Mouse (Mus musculus) forebrain, embryonic 14.5 days (tissue): ENCODE measurements around the gene Umad1. TPM values are rescaled to one million over a fixed set of nuclear protein-coding genes. Genes with fewer than 3 reads are reported as not detected.

Experiments used
- ATAC-seq: fragments of 200-750 bp; cut with Nextera tagmentation; 2 replicates; pipeline ENCODE4 v1.8.0; 2017; ENCODE audit warnings: mild to moderate bottlenecking, moderate library complexity
- DNase-seq: peaks from one replicate; pipeline ENCODE4 v3.0.0-alpha.2; 2015; ENCODE audit warnings: low spot score
- H3K27ac ChIP-seq: fragments of 300-500 bp; sonication (generic); 2 replicates; pipeline ENCODE4 v1.5.1; 2014; ENCODE audit warnings: low read depth, mild to moderate bottlenecking, control low read depth, low read length, moderate library complexity
- H3K27me3 ChIP-seq: fragments of 300-500 bp; sonication (generic); replicated peaks from 2 replicates; pipeline ENCODE4 v1.6.1; 2014; ENCODE audit warnings: low read length, control low read depth, mixed read lengths; ENCODE audit not compliant: control insufficient read depth, insufficient read depth
- H3K36me3 ChIP-seq: fragments of 300-500 bp; sonication (generic); 2 replicates; pipeline ENCODE4 v1.6.1; 2014; ENCODE audit warnings: low read length, control low read depth; ENCODE audit not compliant: control insufficient read depth, insufficient read depth
- H3K4me1 ChIP-seq: fragments of 300-500 bp; sonication (generic); 2 replicates; pipeline ENCODE4 v1.6.1; 2014; ENCODE audit warnings: antibody characterized with exemption, low read length, control low read depth; ENCODE audit not compliant: control insufficient read depth, insufficient read depth
- H3K4me2 ChIP-seq: fragments of 300-500 bp; sonication (generic); 2 replicates; pipeline ENCODE4 v1.6.1; 2014; ENCODE audit warnings: mild to moderate bottlenecking, control low read depth, low read length
- H3K4me3 ChIP-seq: fragments of 300-500 bp; sonication (generic); 2 replicates; pipeline ENCODE4 v1.5.1; 2014; ENCODE audit warnings: low read depth, low read length, control low read depth
- H3K9ac ChIP-seq: fragments of 300-500 bp; sonication (generic); 2 replicates; pipeline ENCODE4 v1.6.1; 2014; ENCODE audit warnings: mild to moderate bottlenecking, low read length, control low read depth, moderate library complexity
- H3K9me3 ChIP-seq: fragments of 300-500 bp; sonication (generic); replicated peaks from 2 replicates; pipeline ENCODE4 v1.6.1; 2016; ENCODE audit warnings: low read length, control low read depth, mixed read lengths; ENCODE audit not compliant: control insufficient read depth
- WGBS: fragments of 180-500 bp; shearing (Covaris S2); extraction: QIAGEN DNeasy Blood & Tissue Kit; methylation state at CpG from one replicate; pipeline ENCODE4 v1.1.7; 2014; 5-methylcytosine and 5-hydroxymethylcytosine counted together
- polyA plus RNA-seq: library from polyadenylated mRNA; unstranded; fragments of >200 nt; fragmentation: Nextera tagmentation; extraction: Ambion mirVana; gene quantifications from 2 replicates; pipeline ENCODE4 v1.2.1, GENCODE M21; 2014

Umad1 gene
- polyA plus RNA-seq, 1 experiment from 2014 or later = 40.6 TPM

DNA sequence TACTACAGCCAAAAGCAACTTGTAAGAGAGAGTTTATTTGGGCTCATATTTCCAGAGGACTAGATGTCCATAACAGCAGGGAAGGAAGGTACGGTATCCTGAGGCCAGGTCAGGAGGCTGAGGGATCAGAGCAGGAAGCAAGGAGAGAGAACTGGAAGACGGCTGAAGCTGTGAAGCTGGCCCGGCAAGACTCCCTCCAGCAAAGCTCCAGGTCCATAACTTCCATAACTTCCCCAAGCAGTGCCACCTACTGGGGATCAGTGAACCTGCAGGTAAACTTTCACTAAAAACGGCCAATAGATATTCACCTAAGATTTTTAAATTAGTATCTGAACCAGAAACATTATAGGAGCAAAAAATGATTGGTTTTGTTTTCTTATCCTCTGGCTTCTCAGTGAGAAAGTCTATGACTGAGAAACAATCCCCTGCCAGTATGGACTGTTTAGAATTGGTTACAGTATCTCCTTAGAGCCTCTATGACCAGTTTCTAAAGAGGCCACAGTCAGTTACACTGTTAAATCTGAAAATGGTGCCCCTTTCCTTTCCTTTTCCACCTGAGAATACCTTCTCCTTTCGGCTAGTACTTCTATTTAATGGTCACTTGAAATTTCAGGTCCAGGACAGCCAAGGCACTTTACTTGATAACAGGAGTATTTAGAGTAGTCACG lies 15.4 kb downstream of the Umad1 start:
- no peaks in the 10 kb centered on the region for H3K9me3 ChIP-seq
- no peak overlapping the region for H3K4me3 ChIP-seq
- H3K36me3 ChIP-seq = 0 out of 2 replicates have a peak, but pooled peaks cover 7% of the 10 kb centered on the region
- WGBS = 34% methylated on average over 6 of the region's 6 CpGs
- DNase-seq (peak; percentile 60), ATAC-seq (peak; percentile 59)
- H3K27me3 ChIP-seq = no peaks in the 10 kb centered on the region
- no peak overlapping the region for H3K4me2 ChIP-seq
- no peaks in the 10 kb centered on the region for H3K4me1 ChIP-seq
- no peak overlapping the region for H3K9ac ChIP-seq
- no peak overlapping the region for H3K27ac ChIP-seq

DNA sequence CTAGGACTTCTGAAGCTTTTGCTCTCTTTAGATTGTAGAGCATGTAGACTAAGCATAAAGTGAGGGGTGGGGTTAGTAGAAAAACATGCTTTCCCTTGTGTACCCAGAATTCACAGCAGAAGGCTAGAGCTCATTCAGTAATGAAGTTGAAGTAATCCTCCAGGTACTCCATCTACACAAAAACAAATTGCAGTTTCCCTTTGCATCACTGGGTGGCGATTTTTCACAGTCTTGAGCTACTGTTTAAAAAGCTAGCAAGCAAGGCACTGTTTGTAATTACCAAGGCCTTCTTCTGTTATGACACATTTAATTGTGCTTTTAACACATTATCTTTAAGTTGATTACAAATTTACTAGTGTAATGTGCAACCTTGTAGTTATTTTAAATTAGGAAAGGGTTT lies 16.0 kb downstream of the Umad1 start:
- no peaks in the 10 kb centered on the region for H3K27me3 ChIP-seq
- H3K4me3 ChIP-seq = no peak overlapping the region
- 0% methylated on average over 1 of the region's 1 CpGs for WGBS
- H3K36me3 ChIP-seq = 0 out of 2 replicates have a peak, but pooled peaks cover 7% of the 10 kb centered on the region
- ATAC-seq = peak; percentile 58
- no peaks in the 10 kb centered on the region for H3K9me3 ChIP-seq
- DNase-seq = peak; percentile 88
- no peak overlapping the region for H3K27ac ChIP-seq
- no peaks in the 10 kb centered on the region for H3K4me1 ChIP-seq
- H3K4me2 ChIP-seq = no peak overlapping the region
- H3K9ac ChIP-seq = no peak overlapping the region

DNA sequence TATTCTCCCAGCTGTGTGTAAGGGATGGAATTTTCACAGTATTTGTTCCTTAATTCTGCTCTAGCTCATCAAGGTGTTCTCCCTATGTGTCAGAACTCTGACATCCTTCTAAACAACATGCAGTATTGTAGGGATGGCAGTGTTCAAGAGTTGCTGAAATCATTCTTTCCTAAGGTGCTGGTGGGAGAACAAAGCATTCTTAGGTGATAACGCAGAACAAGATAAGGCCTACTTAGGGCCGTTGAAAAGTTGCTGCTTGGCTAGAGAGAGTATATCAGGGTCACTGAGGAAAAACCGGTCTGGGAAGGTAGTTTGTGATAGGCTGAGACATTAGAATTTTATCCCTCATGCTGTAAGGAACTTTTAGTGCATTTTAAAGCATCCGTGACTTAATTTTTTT lies 17.3 kb downstream of the Umad1 start:
- Histone ChIP-seq H3K4me3 (no peak overlapping the region), H3K36me3 (0 out of 2 replicates have a peak, but pooled peaks cover 3% of the 10 kb centered on the region), H3K9ac (no peak overlapping the region), H3K4me1 (no peaks in the 10 kb centered on the region), H3K27ac (no peak overlapping the region), H3K9me3 (no peaks in the 10 kb centered on the region), H3K27me3 (no peaks in the 10 kb centered on the region), H3K4me2 (no peak overlapping the region)
- ATAC-seq (no peak), DNase-seq (no peak)
- WGBS = 89% methylated on average over 4 of the region's 4 CpGs

GRCm38 (mm10) chr6:8278426-8279002 lies 19.4 kb downstream of the Umad1 start:
- H3K9ac ChIP-seq = no peak overlapping the region
- H3K27ac ChIP-seq = no peak overlapping the region
- 75% methylated on average over 5 of the region's 5 CpGs for WGBS
- ATAC-seq (no peak), DNase-seq (no peak)
- H3K36me3 ChIP-seq = no peaks in the 10 kb centered on the region
- H3K4me1 ChIP-seq = no peaks in the 10 kb centered on the region
- H3K27me3 ChIP-seq = no peaks in the 10 kb centered on the region
- no peak overlapping the region for H3K4me3 ChIP-seq
- H3K9me3 ChIP-seq = no peaks in the 10 kb centered on the region
- no peak overlapping the region for H3K4me2 ChIP-seq

GRCm38 (mm10) chr6:8283255-8283654 lies 24.2 kb downstream of the Umad1 start:
- 85% methylated on average over 4 of the region's 4 CpGs for WGBS
- no peak overlapping the region for H3K4me2 ChIP-seq
- ATAC-seq (no peak), DNase-seq (no peak)
- no peaks in the 10 kb centered on the region for H3K9me3 ChIP-seq
- H3K27me3 ChIP-seq = no peaks in the 10 kb centered on the region
- no peak overlapping the region for H3K9ac ChIP-seq
- H3K4me3 ChIP-seq = no peak overlapping the region
- H3K4me1 ChIP-seq = no peaks in the 10 kb centered on the region
- H3K36me3 ChIP-seq = no peaks in the 10 kb centered on the region
- H3K27ac ChIP-seq = no peak overlapping the region

DNA sequence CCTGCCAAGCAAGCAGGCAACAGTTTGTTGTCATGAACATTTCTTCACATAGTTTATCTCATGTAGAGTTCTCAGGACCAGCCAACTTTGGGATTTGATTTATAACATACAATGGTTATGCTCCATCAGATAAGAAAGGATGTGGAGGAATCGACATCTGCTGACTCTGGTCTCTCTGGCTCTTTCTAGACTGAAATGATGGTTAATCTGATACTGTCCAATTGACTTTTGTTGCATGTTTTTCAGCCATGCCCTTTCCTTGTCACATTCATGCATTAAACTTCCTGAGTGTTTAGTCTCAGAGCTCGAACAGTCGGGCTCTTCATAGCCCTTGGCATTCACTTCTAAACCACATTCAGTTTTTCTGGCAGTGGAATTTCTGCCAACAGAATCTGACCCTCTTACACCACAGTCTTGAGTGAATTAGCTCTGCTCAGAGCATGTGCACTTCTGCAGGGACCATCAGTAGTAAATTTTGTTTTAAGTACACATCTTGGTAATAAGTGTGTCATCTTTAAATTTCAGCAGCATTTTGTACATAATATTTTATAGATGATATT lies 26.4 kb downstream of the Umad1 start:
- Histone ChIP-seq H3K27me3 (no peaks in the 10 kb centered on the region), H3K4me2 (no peak overlapping the region), H3K4me3 (no peak overlapping the region), H3K27ac (no peak overlapping the region), H3K9ac (no peak overlapping the region), H3K4me1 (no peaks in the 10 kb centered on the region), H3K36me3 (no peaks in the 10 kb centered on the region), H3K9me3 (no peaks in the 10 kb centered on the region)
- DNase-seq (no peak), ATAC-seq (no peak)
- WGBS = 84% methylated on average over 3 of the region's 3 CpGs

GRCm38 (mm10) chr6:8286146-8286545 lies 27.1 kb downstream of the Umad1 start:
- H3K4me3 ChIP-seq = no peak overlapping the region
- no peak overlapping the region for H3K4me2 ChIP-seq
- H3K9me3 ChIP-seq = no peaks in the 10 kb centered on the region
- no peaks in the 10 kb centered on the region for H3K27me3 ChIP-seq
- no peaks in the 10 kb centered on the region for H3K36me3 ChIP-seq
- ATAC-seq (no peak), DNase-seq (no peak)
- 99% methylated on average over 3 of the region's 3 CpGs for WGBS
- H3K4me1 ChIP-seq = no peaks in the 10 kb centered on the region
- H3K9ac ChIP-seq = no peak overlapping the region
- no peak overlapping the region for H3K27ac ChIP-seq

- no peak overlapping the region for H3K27ac ChIP-seq
- no peaks in the 10 kb centered on the region for H3K27me3 ChIP-seq
- DNase-seq (no peak), ATAC-seq (no peak)
- H3K9me3 ChIP-seq = no peaks in the 10 kb centered on the region
- 77% methylated on average over 4 of the region's 4 CpGs for WGBS
- no peaks in the 10 kb centered on the region for H3K36me3 ChIP-seq
- no peak overlapping the region for H3K4me2 ChIP-seq
- H3K9ac ChIP-seq = no peak overlapping the region
- H3K4me1 ChIP-seq = peaks cover 1% of the 10 kb centered on the region
- H3K4me3 ChIP-seq = no peak overlapping the region
Observed at GRCm38 (mm10) chr6:8288755-8289580, 29.9 kb downstream of the Umad1 start.
